Mouse (Mus musculus) olfactory bulb, adult 2 months (tissue): ENCODE measurements around the gene Gm26620.

Source experiments
- CTCF ChIP-seq: fragments of 200-500 bp; IDR thresholded peaks from 2 replicates; pipeline ENCODE4 v1.5.1; 2012; ENCODE audit warnings: low read depth, mild to moderate bottlenecking, low read length, moderate library complexity; ENCODE audit not compliant: insufficient read depth
- POLR2A ChIP-seq: fragments of 200-500 bp; IDR thresholded peaks from 2 replicates; pipeline ENCODE4 v1.6.1; 2012; ENCODE audit warnings: mild to moderate bottlenecking, low read depth, low read length, moderate library complexity; ENCODE audit not compliant: insufficient read depth

DNA sequence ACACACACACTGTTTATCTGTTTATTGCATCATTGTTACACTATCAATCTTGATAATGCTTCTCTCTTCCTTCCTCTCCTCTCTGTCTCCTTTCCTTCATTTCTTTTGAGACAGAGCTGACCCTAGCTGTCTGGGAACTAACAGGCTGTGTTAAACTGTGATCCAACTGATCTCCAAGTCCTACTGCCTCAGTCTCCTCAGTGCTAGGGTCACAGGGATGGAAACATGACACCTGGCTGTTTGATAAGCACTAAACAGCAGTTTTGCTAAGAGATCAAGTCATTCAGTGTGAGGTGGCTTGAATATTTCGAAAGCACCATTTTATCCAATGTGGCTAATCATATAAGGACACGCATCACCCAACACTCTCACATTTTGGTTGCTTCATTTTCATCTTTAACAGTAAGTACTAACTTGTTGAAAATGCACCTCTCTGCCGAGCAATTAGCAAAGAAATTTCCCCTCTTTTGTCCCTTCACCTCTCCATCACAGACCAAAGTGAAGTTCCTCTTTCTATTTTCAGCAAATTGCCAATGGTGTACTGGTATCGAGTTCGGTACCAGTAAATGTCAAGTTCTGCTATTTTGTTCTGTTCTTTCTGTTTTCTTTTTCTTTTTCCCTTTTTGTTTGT is 11.9 kb downstream of the Gm26620 start:
- no peak for TF ChIP-seq CTCF
- TF ChIP-seq POLR2A = no peak
